Mouse (Mus musculus) limb, embryonic 14.5 days (tissue): ENCODE results near the gene Phactr2. TPM values are rescaled to one million over a fixed set of nuclear protein-coding genes. Genes with fewer than 3 reads are reported as not detected.

Experiments used
- ATAC-seq: fragments of 200-750 bp; cut with Nextera tagmentation; 2 replicates; pipeline ENCODE4 v1.8.0; 2017; ENCODE audit warnings: low read depth, moderate number of reproducible peaks, moderate TSS enrichment; ENCODE audit not compliant: low FRiP score
- DNase-seq: peaks from one replicate; pipeline ENCODE4 v3.0.0-alpha.2; 2015; ENCODE audit warnings: low spot score
- H3K27ac ChIP-seq: fragments of 300-500 bp; sonication (generic); replicated peaks from 2 replicates; pipeline ENCODE4 v1.5.1; 2014; ENCODE audit warnings: low read depth, mild to moderate bottlenecking, low read length, moderate library complexity, mixed read lengths
- H3K27me3 ChIP-seq: fragments of 300-500 bp; sonication (generic); 2 replicates; pipeline ENCODE4 v1.6.1; 2014; ENCODE audit warnings: low read length, mixed read lengths; ENCODE audit not compliant: control insufficient read depth, insufficient read depth
- H3K36me3 ChIP-seq: fragments of 300-500 bp; sonication (generic); 2 replicates; pipeline ENCODE4 v1.6.1; 2014; ENCODE audit warnings: mild to moderate bottlenecking, low read length, moderate library complexity, mixed read lengths; ENCODE audit not compliant: control insufficient read depth, insufficient read depth
- H3K4me1 ChIP-seq: fragments of 300-500 bp; sonication (generic); 2 replicates; pipeline ENCODE4 v1.6.1; 2014; ENCODE audit warnings: antibody characterized with exemption, low read length, mixed read lengths; ENCODE audit not compliant: control insufficient read depth, insufficient read depth
- H3K4me2 ChIP-seq: fragments of 300-500 bp; sonication (generic); replicated peaks from 2 replicates; pipeline ENCODE4 v1.6.1; 2014; ENCODE audit warnings: low read depth, mild to moderate bottlenecking, low read length, moderate library complexity; ENCODE audit not compliant: severe bottlenecking
- H3K4me3 ChIP-seq: fragments of 300-500 bp; sonication (generic); replicated peaks from 2 replicates; pipeline ENCODE4 v1.5.1; 2014; ENCODE audit warnings: low read length
- H3K9ac ChIP-seq: fragments of 300-500 bp; sonication (generic); 2 replicates; pipeline ENCODE4 v1.6.1; 2014; ENCODE audit warnings: mild to moderate bottlenecking, low read depth, low read length, moderate library complexity; ENCODE audit not compliant: severe bottlenecking
- H3K9me3 ChIP-seq: fragments of 300-500 bp; sonication (generic); 2 replicates; pipeline ENCODE4 v1.6.1; 2016; ENCODE audit warnings: low read length; ENCODE audit not compliant: control insufficient read depth
- POLR2A ChIP-seq: fragments of 200-500 bp; IDR thresholded peaks from 2 replicates; pipeline ENCODE4 v1.8.0; 2012; ENCODE audit warnings: inconsistent platforms, mild to moderate bottlenecking, moderate library complexity, borderline replicate concordance; ENCODE audit not compliant: insufficient read depth, insufficient read length; ENCODE audit errors: extremely low read depth
- WGBS: fragments of 180-500 bp; shearing (Covaris S2); extraction: QIAGEN DNeasy Blood & Tissue Kit; methylation state at CpG from one replicate; pipeline ENCODE4 v1.1.7; 2014; 5-methylcytosine and 5-hydroxymethylcytosine counted together
- polyA plus RNA-seq, 2 experiments: library from polyadenylated mRNA; depleted of rRNA in 1 of 2; stranded (reverse) in 1 of 2; unstranded in 1 of 2; fragments of >200 nt; fragmentation: Nextera tagmentation in 1 of 2; extraction: Ambion mirVana in 1 of 2; gene quantifications; 2 replicates each; pipeline versions ENCODE4 v1.2.1 to v1.2.3; 2012 to 2014

Gene Phactr2
- polyA plus RNA-seq, 2 experiments = 20.0 to 36.5 TPM

GRCm38 (mm10) chr10:13500473-13500872, 26.3 kb upstream of the Phactr2 start:
- Histone ChIP-seq H3K9me3 (no peaks in the 10 kb centered on the region), H3K27me3 (no peaks in the 10 kb centered on the region), H3K4me1 (no peaks in the 10 kb centered on the region), H3K4me3 (peak overlapping the region; percentile 60), H3K36me3 (no peaks in the 10 kb centered on the region; the same call in 1 of the 2 replicates), H3K4me2 (peak overlapping the region; percentile 81), H3K9ac (peak overlapping the region; percentile 71; the same call in 1 of the 2 replicates), H3K27ac (no peak overlapping the region)
- TF ChIP-seq POLR2A = no peak
- no peak for ATAC-seq
- DNase-seq = no peak
- 51% methylated on average over 9 of the region's 9 CpGs for WGBS

GRCm38 (mm10) chr10:13499331-13499730, 25.1 kb upstream of the Phactr2 start, which contains the start of gene Fuca2:
Fuca2 (plus strand) TSS chr10:13499540.
- Histone ChIP-seq H3K4me1 (no peaks in the 10 kb centered on the region), H3K4me2 (no peak within 1 kb of the TSS), H3K4me3 (no peak within 1 kb of the TSS), H3K27me3 (no peaks in the 10 kb centered on the region), H3K9ac (no peak within 1 kb of the TSS), H3K9me3 (no peaks in the 10 kb centered on the region), H3K36me3 (no peaks in the 10 kb centered on the region; the same call in 1 of the 2 replicates), H3K27ac (no peak within 1 kb of the TSS)
- ATAC-seq = no peak
- no peak for TF ChIP-seq POLR2A
- WGBS = 85% methylated on average over 2 of the region's 2 CpGs
- DNase-seq = no peak

- Histone ChIP-seq H3K36me3 (no peaks in the 10 kb centered on the region), H3K4me2 (no peak overlapping the region), H3K4me1 (no peaks in the 10 kb centered on the region), H3K4me3 (no peak overlapping the region), H3K9me3 (no peaks in the 10 kb centered on the region), H3K27me3 (no peaks in the 10 kb centered on the region), H3K9ac (no peak overlapping the region), H3K27ac (no peak overlapping the region)
- ATAC-seq = no peak
- TF ChIP-seq POLR2A = no peak
- WGBS = 82% methylated on average over 3 of the region's 3 CpGs
- DNase-seq = no peak
Measured at GRCm38 (mm10) chr10:13496315-13496714, 22.1 kb upstream of the Phactr2 start.

GRCm38 (mm10) chr10:13493978-13494686, 19.9 kb upstream of the Phactr2 start:
- 87% methylated on average over 9 of the region's 9 CpGs for WGBS
- Histone ChIP-seq H3K4me3 (no peak overlapping the region), H3K9ac (no peak overlapping the region), H3K9me3 (no peaks in the 10 kb centered on the region), H3K27me3 (no peaks in the 10 kb centered on the region), H3K4me1 (no peaks in the 10 kb centered on the region), H3K36me3 (no peaks in the 10 kb centered on the region), H3K27ac (no peak overlapping the region), H3K4me2 (no peak overlapping the region)
- TF ChIP-seq POLR2A = no peak
- DNase-seq = no peak
- ATAC-seq = no peak

- Histone ChIP-seq H3K9ac (no peak overlapping the region), H3K36me3 (no peaks in the 10 kb centered on the region), H3K27me3 (no peaks in the 10 kb centered on the region), H3K4me2 (no peak overlapping the region), H3K27ac (no peak overlapping the region), H3K4me1 (no peaks in the 10 kb centered on the region), H3K9me3 (no peaks in the 10 kb centered on the region), H3K4me3 (no peak overlapping the region)
- WGBS = 82% methylated on average over 6 of the region's 6 CpGs
- no peak for TF ChIP-seq POLR2A
- no peak for DNase-seq
- no peak for ATAC-seq
Measured at GRCm38 (mm10) chr10:13489671-13490070, 15.5 kb upstream of the Phactr2 start.
